Mouse (Mus musculus): ENCODE measurements around the gene Dnah14.

Gene Dnah14

DNA sequence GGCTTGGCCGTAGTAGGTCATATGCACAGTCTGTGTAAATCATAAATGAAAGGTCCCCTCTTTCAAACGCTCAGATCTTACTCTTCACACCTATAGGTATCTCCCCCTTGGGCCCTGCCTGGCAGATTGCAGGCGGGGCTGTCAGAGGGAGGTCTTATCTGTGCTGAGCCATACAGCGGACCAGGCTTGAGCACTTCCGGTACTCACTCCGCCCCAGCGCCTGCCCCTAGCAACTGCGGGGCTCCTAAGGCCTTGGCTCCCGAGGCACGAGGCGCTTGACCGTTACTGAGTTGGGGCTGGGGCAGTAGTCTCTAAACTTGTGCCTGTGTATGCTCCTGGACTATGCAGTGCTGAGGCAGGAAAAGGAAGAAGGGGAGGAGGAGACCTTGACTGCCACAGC lies at the start of gene Dnah14:
TSS of gene Dnah14 (plus strand) at position 238 of the 400 bp plus-strand sequence.
- in situ Hi-C loops (cut with MboI; ENCODE audit: low sequenced_read_pairs), result no loop called here

DNA sequence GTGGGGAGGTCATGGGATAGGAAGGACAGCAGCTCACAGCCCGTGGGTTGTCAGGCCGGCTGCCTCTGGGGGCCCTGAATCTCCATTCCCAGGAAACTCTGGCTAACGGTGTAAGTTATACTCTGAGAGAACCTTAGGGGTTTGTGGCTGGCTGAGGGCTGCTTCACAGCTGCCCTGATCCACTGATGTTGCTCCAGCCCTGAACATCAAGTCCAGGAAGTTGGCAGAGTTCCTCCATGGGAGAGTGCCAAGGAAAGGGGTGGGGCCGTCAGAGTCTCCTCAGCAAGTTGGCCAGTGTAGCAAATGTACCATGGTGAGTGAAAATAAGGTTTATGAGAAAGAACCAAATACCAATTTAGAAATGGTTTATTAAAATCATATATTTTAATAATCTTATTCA lies 47.0 kb upstream of the Dnah14 start:
- in situ Hi-C loops (cut with MboI; ENCODE audit: low sequenced_read_pairs), result no loop called here

DNA sequence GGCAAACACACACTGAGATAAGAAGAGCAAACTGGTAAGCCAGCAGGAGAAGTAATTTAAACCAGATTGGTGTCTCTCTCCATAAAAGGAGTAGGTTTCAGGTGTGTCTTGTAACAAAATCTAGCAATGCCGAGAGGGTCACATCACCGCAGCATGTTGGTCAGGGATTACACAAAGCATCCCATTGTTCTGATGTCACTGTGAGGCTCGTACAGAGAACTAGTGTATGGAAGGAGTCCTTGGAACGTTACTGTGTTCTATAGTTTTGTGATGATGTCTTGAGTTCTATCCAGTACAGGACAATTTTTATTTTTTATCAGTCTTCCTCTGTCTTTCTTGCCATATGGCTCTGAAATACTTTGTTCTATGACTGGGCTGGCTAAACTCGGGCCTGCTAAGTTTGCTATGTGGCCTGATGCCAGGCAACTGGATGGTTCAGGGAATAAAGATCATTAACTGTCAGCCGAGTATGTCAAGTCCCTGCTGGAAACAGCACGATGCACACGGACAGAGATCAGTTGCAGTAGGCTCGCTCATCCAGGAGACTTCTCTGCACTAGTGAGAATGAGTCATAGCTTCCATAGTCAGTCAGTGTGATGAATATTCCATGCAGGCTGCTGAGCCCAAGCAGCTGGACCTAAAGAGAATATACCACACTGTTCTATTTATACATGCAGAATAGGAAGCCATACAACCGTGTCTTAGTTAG lies 41.0 kb upstream of the Dnah14 start:
- in situ Hi-C loops (cut with MboI; ENCODE audit: low sequenced_read_pairs), result loop anchor here (10.0 kb wide), 1 partner anchor 261 kb away; no protein-coding TSS in a partner anchor

DNA sequence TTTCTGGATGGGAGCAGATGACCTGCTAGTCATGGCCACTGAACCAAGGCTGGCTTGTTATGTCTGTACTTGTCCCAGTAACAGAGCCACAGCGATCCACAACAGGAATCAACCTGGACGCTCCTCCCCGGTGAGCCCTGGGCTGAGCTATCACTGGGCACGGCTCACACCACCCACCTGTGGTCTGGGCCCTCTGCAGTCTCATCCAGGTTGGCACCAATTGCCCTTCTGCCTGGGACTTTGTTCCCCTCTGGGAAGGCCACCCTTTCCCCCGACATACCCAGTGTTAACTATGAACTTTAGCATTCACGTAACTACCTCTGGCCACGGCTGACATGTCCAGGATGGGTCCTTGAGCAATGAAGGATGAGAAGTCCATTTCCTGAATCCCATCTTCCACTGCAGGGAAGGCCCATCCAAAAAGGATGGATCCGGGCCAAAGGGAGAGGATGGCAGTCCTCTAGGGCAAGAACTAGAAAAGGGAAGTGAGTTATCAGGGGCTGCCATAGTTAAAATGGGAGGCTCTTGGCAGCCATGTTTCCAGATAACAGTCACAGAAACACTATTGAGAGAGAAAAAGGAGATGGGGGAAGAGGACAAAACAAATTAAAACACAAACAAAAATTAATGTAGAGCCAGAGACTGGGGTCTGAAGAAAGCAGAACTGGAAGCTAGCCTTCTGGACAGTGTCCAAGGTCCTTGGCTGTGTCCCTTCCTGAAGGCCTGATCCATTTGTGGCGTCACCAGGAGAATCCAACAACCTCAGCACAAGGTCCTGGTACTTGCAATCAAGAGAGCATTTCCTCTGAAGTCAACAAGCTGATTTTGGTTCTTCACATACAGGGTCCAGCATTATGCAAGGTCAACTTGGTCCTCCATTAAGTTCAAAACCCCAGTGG lies 38.5 kb upstream of the Dnah14 start:
- in situ Hi-C loops (cut with MboI; ENCODE audit: low sequenced_read_pairs), result loop anchor here (10.0 kb wide), 1 partner anchor 263 kb away; no protein-coding TSS in a partner anchor

DNA sequence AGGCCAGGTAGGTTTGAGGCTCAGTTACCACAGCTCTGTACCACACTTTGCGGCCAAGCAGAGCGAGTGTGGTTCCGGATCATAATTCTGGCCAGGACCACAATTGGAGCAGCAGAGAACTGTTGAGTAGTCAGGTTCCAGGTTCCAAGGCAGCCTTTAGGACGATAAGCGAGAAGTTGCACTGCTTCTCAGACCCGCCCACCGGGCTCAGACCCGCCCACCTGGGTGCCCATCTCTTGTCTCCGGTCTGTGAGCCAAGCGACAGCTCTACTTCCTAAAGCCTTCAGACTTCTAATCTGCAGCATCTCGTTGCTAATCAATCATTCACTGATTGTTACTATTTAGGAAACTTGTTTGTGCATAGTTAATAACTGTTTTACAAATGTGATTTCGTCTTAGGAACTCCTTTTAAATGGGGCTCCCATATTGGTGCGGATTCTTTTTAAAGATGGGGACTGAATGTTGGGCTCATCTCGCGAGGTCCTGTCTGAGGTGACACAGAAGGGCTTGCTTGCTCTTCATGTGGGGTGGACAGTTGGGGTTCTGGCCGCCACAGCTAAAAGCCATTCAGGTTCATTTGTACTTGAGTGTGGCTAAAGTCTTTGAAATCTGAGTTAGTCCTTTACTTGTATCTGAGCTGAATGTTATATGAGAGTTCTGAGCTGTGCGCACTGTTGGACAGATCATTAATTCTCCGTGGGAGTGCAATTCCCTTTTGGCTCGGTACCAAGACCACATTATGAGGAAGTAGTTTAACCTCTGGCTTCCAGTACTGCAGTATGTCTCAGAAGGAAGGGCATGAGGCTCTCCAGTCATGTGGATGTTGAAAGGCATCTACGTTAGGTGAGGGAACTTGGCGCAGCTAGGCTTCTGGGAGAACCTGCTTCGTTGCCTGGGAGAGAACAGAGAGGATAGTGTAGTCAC lies 36.3 kb upstream of the Dnah14 start:
- in situ Hi-C loops (cut with MboI; ENCODE audit: low sequenced_read_pairs), result loop anchor here (10.0 kb wide), 1 partner anchor 265 kb away; no protein-coding TSS in a partner anchor

DNA sequence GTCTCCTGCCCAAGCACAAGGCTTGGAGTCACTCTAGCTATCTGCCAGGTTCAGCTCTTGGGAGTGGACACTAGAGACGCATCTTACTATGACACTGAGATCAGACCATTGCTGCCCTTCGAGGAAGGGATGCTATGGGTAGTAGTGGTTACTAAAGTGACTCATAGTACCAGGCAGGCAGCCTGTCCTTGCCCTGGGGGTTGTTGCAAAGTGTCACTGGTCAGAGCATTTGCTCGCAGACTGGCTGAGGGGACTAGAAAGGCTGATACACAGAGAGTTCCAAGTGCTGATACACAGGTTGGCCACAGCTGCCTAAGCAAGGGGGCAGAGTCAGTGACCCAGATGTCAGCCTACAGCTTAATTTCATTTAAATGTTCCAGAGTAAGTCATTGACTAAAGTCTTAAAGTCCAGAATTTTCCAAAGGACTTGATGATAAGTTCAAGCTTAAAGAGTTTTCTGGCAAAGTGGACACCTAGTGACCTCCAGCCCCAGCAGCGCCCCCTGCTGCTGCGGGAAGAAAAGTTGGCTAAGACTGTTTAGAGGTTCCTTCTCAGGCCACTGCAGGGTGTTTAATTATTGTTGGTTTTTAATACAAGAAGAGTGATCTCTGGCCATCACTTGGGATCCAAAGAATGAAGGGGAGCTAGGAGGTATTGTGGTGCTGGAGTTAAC lies 32.5 kb upstream of the Dnah14 start:
- in situ Hi-C loops (cut with MboI; ENCODE audit: low sequenced_read_pairs), result no loop called here

DNA sequence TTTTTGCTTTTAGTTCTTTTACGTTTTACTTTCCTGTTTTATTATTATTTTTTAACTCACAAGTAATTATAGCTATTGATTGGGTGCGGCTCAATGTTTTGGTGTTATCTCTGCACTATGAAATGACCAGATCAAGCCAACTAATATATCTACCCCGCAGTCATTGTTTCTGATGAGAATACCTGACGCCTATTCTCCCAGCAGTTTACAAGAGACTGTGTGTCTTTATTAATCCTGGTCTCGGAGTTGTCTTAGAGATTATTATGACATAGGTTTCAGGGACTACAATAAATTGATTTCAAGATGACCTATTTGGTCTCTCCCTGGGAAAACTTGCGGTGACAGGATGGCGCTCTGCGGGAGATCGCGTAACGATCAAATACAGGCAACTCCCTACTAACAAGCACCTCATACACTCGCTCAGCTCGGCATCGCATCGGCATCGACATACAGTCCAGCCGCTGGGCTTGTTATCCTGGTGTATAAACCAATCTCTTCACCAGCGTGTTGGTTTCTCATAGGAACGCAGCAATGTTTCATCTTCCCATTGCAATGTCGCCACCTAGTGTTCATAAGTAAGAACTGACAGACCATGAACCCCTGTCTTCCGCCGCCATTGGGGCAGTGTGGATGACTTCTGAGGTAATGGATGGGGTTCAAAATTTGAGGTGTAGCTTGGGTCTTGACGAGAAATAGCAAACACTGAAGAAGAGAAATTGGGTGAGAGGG lies 31.2 kb upstream of the Dnah14 start:
- in situ Hi-C loops (cut with MboI; ENCODE audit: low sequenced_read_pairs), result no loop called here

DNA sequence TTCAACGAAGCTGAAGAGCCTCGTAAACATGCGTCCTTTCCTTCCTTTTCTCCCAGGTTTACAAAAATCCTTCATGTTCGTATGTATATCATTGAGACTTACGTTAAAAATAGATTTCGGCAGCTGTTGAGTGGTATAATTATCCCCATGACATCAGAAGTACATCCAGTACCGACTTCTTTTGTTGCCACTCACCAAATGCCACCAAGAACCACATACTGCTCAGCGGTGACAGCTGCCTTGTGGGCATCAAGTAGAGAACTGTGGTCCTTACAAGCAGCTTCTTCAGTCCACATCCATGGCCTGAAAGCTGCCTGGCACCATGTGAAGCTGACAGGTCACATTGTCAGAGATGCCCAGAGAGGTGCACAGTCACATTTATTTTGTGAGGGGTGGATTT lies 26.4 kb upstream of the Dnah14 start:
- in situ Hi-C loops (cut with MboI; ENCODE audit: low sequenced_read_pairs), result no loop called here

DNA sequence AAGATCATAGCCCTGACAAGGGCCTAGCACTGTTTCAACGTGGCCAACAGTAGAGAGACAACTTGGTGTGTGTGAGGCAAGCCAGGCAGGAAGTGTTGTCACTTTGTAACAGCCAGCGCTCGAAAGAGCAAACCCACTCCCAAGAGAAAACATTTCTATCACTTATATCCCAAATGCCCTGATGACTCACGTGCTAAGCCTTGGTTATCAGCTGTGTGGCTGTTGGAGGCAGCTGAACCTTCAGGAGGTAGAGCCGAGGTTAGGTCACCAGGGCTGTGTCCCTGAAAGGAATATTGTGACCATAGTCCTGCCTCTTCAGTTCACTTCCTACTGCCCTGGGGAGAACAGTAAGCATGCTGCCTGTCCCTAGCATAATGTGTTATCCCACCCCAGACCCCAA lies 25.5 kb upstream of the Dnah14 start:
- in situ Hi-C loops (cut with MboI; ENCODE audit: low sequenced_read_pairs), result no loop called here

DNA sequence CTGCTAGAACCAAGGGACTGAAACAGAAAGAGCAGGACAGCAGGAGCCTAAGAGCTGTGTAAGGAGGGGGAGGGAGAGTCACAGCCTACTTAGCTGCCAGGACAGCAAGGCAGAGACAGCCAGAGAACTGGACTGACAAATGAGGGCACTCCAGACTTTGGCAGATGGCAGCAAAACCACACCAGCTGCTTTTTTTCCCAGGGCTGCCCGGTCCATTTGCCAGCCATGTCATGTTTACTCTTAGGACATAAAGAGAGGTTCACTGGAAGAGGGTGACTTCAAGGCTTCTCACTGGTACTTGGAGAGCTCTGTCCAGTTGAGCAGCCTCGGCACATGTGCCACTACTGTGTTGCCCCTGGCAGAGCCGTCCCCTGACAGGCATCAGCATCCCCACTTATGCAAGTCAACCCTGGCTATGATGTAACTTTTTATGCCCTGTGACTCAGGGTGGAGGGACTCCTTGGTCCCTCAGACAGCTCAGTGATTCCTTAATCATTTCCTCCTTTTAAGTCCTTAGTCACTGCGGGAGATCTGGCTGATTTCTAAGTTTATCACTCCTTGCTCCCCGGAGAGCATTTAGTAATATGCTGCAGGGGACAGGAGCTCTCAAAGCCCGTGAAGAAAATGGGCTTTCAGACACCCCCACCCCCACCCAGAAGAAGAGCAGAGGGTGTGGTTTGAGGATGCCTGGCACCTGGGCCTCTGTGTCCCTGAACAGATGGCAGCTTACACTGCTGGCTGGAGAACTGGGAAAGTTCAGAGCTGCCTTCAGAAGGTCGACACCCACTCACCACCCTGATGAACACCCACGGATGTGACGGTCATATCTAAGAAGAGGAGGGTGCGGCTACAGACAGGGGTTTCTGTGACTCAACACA lies 23.6 kb upstream of the Dnah14 start:
- in situ Hi-C loops (cut with MboI; ENCODE audit: low sequenced_read_pairs), result no loop called here

DNA sequence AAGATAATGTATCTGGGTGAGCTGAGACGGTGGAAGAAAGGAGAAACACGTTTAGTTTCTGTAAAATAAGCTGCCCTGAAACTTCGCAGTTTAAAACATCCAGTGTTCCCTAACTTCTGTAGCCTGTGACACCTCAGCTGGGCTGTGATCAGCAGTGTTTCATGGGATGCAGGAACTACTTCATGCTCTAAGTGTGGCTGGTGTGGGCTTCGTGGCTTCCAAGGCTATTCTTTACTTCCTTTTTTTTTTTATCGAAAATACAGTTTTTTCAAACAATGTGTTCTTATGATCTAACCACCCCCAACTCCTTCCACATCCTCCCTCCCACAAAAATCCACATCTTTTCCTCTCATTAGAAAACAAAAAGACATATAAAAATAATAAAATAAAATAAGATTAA lies 20.9 kb upstream of the Dnah14 start:
- in situ Hi-C loops (cut with MboI; ENCODE audit: low sequenced_read_pairs), result no loop called here

DNA sequence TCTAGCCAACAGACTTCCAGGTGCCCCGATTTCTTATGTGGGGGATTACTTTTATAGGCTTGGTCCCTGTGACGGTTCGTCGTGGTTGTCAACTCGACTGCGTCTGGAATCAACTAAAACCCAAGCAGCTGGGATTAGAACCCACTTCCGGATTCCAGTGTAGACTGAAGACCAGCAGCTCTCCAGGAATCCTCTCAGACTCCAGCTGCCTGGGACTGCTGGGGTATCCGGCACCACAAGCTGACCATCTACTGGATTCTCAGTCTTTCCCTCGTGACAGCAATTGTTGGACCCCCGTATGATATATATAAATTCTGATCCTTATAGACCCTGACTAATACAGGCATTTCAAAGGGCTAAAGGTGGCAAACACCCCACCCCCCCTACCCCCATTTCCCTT lies 16.7 kb upstream of the Dnah14 start:
- in situ Hi-C loops (cut with MboI; ENCODE audit: low sequenced_read_pairs), result no loop called here

DNA sequence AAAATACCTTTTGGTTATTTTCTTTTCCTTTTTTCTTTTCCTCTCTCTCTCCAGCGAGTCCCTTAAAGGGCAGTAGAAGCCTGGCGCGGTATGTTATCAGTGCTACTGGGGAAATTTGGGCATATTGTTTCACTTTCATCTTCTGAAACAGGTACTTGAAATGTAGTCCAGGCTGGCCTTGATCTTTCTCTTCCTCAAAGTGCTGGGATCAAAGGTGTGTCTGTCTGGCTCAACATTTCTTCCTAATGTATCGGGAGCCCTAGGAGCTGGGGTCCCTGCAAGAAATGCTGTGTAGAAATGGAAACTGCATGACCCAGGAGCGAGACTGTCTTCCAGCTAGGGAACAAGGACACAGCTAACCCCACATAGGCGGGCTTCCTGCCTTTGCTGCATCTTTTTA lies 16.0 kb upstream of the Dnah14 start:
- in situ Hi-C loops (cut with MboI; ENCODE audit: low sequenced_read_pairs), result no loop called here

DNA sequence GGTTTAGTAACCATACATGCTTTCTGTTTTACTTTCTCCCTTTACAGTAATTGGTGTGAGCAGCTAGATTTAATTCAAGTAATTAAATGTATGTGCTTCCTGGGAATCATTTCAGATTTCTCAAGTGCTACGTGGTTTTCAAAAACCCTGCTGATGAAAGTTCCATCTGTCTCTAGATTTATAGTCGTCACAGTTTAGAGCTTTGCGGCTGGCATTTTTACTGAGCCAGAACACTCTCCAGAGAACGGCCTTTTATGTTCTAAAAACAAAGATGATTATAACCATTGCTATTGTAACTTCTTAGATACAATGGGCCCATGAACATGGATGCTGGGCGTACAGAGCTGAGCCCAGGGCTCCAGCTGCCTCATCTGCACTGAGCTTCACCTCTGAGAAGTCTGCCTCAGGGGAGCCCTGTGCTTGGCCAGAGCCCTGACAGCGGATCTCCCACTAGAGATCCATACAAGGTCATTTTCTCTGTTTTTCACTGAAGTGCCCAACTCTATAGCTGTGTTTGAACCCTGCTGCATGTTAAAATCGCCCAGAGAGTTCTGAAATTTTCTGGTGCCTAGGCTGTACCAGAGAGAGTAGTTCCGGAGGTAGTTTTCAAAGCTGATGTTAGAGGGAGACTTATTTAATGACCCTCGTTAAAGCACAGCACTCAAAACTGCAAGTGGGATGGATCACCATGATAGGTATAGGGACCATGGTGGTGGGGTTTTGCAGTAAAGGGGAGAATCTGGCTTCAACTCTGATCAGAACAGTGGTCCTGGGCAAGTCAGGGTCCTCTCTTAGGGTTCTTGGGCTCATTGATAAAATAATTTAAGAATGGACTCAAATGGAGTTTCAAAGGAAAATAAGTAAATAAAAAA lies 15.2 kb upstream of the Dnah14 start:
- in situ Hi-C loops (cut with MboI; ENCODE audit: low sequenced_read_pairs), result no loop called here

DNA sequence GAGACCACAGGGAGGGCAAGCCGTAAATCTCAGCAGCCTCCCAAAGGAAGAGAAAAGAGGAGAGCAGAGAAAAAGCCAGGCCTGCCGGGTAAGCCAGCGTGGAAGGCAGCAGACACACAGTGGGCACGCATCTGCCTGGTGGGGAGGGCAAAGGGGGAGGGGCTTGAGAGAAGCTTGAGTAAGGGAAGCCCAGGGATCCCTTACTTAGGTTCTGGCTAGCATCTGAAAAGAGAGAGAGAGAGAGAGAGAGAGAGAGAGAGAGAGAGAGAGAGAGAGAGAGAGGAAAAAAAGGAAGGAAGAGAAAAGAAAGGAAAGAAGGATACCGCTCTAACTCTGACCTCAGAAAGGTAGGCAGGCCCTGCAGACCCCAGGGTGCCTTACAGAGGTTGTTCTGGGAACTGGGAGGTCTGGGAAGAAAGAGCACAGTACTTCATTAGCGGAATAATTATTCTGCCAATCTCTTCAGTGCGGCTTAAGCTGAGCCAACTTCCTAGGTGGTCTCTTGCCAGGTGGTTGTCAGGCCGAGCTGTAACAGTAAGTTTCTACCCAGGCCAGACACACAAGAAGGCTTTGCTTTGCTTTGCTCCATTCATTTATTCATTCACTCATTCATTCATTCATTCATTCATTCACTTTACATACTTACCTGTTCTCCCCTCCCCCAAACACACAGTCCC lies 14.5 kb upstream of the Dnah14 start:
- in situ Hi-C loops (cut with MboI; ENCODE audit: low sequenced_read_pairs), result no loop called here

DNA sequence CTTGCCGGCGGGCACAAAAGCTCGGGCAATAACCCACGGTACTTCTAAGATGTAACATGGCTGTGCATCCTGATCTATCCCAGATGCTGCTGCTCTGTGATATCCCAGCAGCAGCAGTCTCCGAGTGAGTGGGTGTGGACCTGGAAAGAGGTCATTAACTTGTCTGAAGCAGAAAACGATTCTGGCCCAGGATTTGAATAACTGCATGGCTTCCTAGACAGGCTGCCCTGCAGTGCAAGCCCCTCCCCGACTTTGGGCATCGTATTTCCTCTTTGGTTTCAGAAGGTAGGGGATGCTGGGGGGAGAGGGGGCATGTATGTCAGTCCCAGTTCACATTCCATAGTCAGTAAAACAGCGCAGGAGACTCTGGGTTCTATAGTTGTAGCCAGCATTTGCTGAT lies 6.9 kb upstream of the Dnah14 start:
- in situ Hi-C loops (cut with MboI; ENCODE audit: low sequenced_read_pairs), result no loop called here

DNA sequence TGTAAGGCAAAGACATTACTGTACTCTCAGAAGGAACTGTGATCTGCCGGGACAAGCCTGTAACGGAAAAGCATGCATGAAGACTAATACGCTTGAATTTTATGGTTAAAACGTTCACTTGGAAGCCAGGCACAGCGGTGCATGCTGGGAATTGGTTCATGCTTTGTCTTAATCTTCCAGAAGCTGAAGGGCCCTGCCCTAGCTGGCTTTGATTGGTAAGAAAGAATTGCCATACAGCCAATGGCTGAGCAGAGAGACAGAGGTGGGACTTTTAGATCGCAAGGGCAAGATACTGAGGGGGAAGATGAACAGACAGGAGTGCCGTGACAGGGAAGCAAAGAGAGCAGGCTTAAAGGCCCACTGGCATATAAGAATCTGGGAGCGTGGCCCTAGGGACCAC lies 6.8 kb downstream of the Dnah14 start:
- in situ Hi-C loops (cut with MboI; ENCODE audit: low sequenced_read_pairs), result no loop called here
